In the genomic region with DNA sequence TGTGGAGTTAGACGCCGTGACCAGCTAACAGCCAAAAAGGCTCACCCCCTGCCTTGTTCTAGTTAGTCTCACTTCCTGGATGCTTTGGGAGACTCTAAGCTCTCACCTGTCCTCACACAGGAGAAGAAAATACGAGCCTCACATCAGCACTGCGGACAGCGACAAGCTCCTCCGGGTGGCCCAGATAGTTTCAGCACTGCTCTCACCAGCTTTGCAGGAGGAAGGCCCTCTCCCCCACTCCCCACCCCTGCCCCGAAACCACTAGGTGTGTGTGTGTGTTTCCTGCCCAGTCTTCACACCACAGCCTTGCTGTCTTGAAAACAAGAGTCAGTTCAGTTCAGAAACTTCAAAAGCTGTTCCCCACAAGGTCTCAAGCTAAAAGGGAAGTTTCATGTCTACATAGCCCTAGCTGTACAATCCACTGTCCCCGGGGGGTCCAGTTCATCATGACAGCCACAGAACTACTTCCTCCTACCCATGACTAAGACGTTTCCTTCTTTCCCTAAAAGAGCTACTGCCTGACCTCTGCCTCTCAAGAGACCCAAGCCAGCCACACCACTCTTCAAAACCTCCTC, we compare ENCODE assay signal across 10 mouse cellular contexts. TPM values are rescaled to one million over a fixed set of nuclear protein-coding genes. Genes with fewer than 3 reads are reported as not detected.
A peak's percentile ranks its signal among the peaks of the same experiment; 100 is the strongest.
DNase-seq lines count a peak whose midpoint lies in the region; ATAC-seq lines count a peak whose summit lies in the region.
"Had no signal": no experiment of that assay in that cellular context is flagged by ENCODE, and none has a peak within 500 bp of the region (broad histone marks: within the 10 kb centered on the region; RNA-seq: fewer than 3 reads in every experiment).

No protein-coding gene starts in this region.

- H3K27ac ChIP-seq in intestine, embryonic 15.5 days, result no peak overlapping the region
- H3K27ac ChIP-seq: heart, adult 2 months; limb, embryonic 12.5 days had no signal

- 27% methylated on average over 9 of the region's 9 CpGs for WGBS in intestine, embryonic 15.5 days

- H3K36me3 ChIP-seq in intestine, embryonic 15.5 days, result no peaks in the 10 kb centered on the region
- H3K36me3 ChIP-seq: limb, embryonic 12.5 days had no signal

- peak; percentile 47 for DNase-seq in heart, postnatal 4 days
- DNase-seq in heart, postnatal 36 days, result no peak
- DNase-seq in ovary, postnatal 36 days (ENCODE audit: low spot score), result peak; percentile 24
- DNase-seq in ovary, postnatal 10 days (ENCODE audit: low spot score), result no peak
- DNase-seq in c-Kit-positive CD71-negative TER-119-negative erythroid progenitor cells, embryonic 14.5 days (ENCODE audit: low read depth), result peak; percentile 28
- DNase-seq in mesoderm, embryonic 11.5 days (ENCODE audit: low read depth, low spot score), result peak; percentile 61
- DNase-seq in layer of hippocampus, adult 8-10 months (ENCODE audit: low spot score in 2 of 2), result no peak
- DNase-seq: heart, adult 2 months had no signal

- H3K4me1 ChIP-seq in intestine, embryonic 15.5 days (replicated peaks), result no peaks in the 10 kb centered on the region
- H3K4me1 ChIP-seq: limb, embryonic 12.5 days had no signal

- no peak overlapping the region for H3K9ac ChIP-seq in intestine, embryonic 15.5 days
- H3K9ac ChIP-seq: limb, embryonic 12.5 days had no signal

- H3K27me3 ChIP-seq in intestine, embryonic 15.5 days (replicated peaks), result peaks cover 9% of the 10 kb centered on the region; the same call in 1 of the 2 replicates

- H3K9me3 ChIP-seq in intestine, embryonic 15.5 days, result no peaks in the 10 kb centered on the region
- H3K9me3 ChIP-seq: limb, embryonic 12.5 days had no signal

- no peak overlapping the region for H3K4me2 ChIP-seq in intestine, embryonic 15.5 days (replicated peaks)
- H3K4me2 ChIP-seq: limb, embryonic 12.5 days had no signal

- no peak overlapping the region for H3K4me3 ChIP-seq in intestine, embryonic 15.5 days (replicated peaks)
- H3K4me3 ChIP-seq: heart, adult 2 months; limb, embryonic 12.5 days had no signal

- ATAC-seq in intestine, embryonic 15.5 days, result no peak

- intact Hi-C loops in heart, postnatal 36 days (cut with DNase I), result no loop called here

RNA-seq across cellular contexts. Expression of gene Nfasc, which starts 7.6 kb away (rescaled TPM):
- 1 to 10 TPM; 1.0 to 1.1 TPM for total RNA-seq in heart, postnatal 4 days (2021)
- total RNA-seq in heart, postnatal 36 days (2021), result under 1 TPM; 0.19 to 0.33 TPM
- 100 to 1,000 TPM; 153 to 171 (median 158) TPM for total RNA-seq in layer of hippocampus, adult 8-10 months (2022)
- 2.9 and 4.3 TPM in 2 replicates for polyA plus RNA-seq in intestine, embryonic 15.5 days (2015; fragmentation: Nextera tagmentation; extraction: Ambion mirVana)

Comparison
In these comparisons a context has a peak if more than half of its experiments do, and no peak if none do; other contexts are left out.
1. DNase-seq: peak in heart, postnatal 4 days (single experiment), ovary, postnatal 36 days (single experiment), c-Kit-positive CD71-negative TER-119-negative erythroid progenitor cells, embryonic 14.5 days (single experiment) and mesoderm, embryonic 11.5 days (single experiment); none in heart, postnatal 36 days (0 of 2), ovary, postnatal 10 days (single experiment) and layer of hippocampus, adult 8-10 months (0 of 2).
2. RNA of gene Nfasc, which starts 7.6 kb away (total RNA-seq): 153 to 171 TPM in layer of hippocampus, adult 8-10 months; 1.0 to 1.1 TPM in heart, postnatal 4 days and 0.19 to 0.33 TPM in heart, postnatal 36 days; every median in the first group is over 10 times any median in the second.